27 mouse cellular contexts compared by ENCODE assay signal in genomic region chr6:19273207-19273606, GRCm38 (mm10).
"Had no signal": no experiment of that assay in that cellular context is flagged by ENCODE, and none has a peak within 500 bp of the region (broad histone marks: within the 10 kb centered on the region; RNA-seq: fewer than 3 reads in every experiment).

No protein-coding gene starts in this region.

- H3K4me2 ChIP-seq: heart, embryonic 12.5 days; hindbrain, embryonic 12.5 days; hindbrain, embryonic 14.5 days; kidney, embryonic 15.5 days; limb, embryonic 13.5 days; limb, embryonic 15.5 days; liver, embryonic 12.5 days had no signal

- H3K27ac ChIP-seq: gastrocnemius, adult 2 months; heart, embryonic 10.5 days; hindbrain, embryonic 10.5 days; hindbrain, embryonic 12.5 days; hindbrain, embryonic 14.5 days; kidney, embryonic 15.5 days; kidney, postnatal 0 days; limb, embryonic 13.5 days; limb, embryonic 15.5 days; liver, embryonic 12.5 days had no signal

- H3K9ac ChIP-seq: heart, embryonic 12.5 days; hindbrain, embryonic 12.5 days; hindbrain, embryonic 14.5 days; kidney, embryonic 15.5 days; limb, embryonic 13.5 days; limb, embryonic 15.5 days; liver, embryonic 12.5 days had no signal

- H3K27me3 ChIP-seq: heart, embryonic 12.5 days; hindbrain, embryonic 12.5 days; kidney, embryonic 15.5 days; limb, embryonic 13.5 days; limb, embryonic 15.5 days; liver, embryonic 12.5 days had no signal

- ATAC-seq: hindbrain, embryonic 16.5 days; inflammation-experienced regulatory T-cells, adult 6 months; intestine, embryonic 16.5 days; liver, embryonic 12.5 days had no signal

- DNase-seq: gastrocnemius, adult 2 months; gastrocnemius, postnatal 10 days; gastrocnemius, postnatal 25 days; heart, adult 18-20 months; heart, postnatal 10 days; heart, postnatal 4 days; kidney, adult 11 months; kidney, adult 2 months; kidney, adult 9 months; kidney, postnatal 14 days; kidney, postnatal 36 days; layer of hippocampus, adult 9-11 months; layer of hippocampus, postnatal 36 days; left cerebral cortex, postnatal 4 days had no signal

- H3K9me3 ChIP-seq: heart, embryonic 10.5 days; heart, embryonic 12.5 days; hindbrain, embryonic 10.5 days; hindbrain, embryonic 12.5 days; kidney, embryonic 15.5 days; limb, embryonic 13.5 days; limb, embryonic 15.5 days; liver, embryonic 12.5 days had no signal

- H3K36me3 ChIP-seq: heart, embryonic 10.5 days; heart, embryonic 12.5 days; hindbrain, embryonic 10.5 days; hindbrain, embryonic 12.5 days; kidney, embryonic 15.5 days; limb, embryonic 13.5 days; limb, embryonic 15.5 days; liver, embryonic 12.5 days had no signal

- H3K4me1 ChIP-seq: heart, embryonic 10.5 days; heart, embryonic 12.5 days; hindbrain, embryonic 10.5 days; hindbrain, embryonic 12.5 days; kidney, embryonic 15.5 days; limb, embryonic 13.5 days; limb, embryonic 15.5 days; liver, embryonic 12.5 days had no signal

- H3K4me3 ChIP-seq: gastrocnemius, adult 2 months; heart, embryonic 10.5 days; heart, embryonic 12.5 days; hindbrain, embryonic 10.5 days; hindbrain, embryonic 12.5 days; kidney, embryonic 15.5 days; limb, embryonic 13.5 days; limb, embryonic 15.5 days; liver, embryonic 12.5 days had no signal
